Mouse (Mus musculus) kidney, postnatal 36 days (tissue): ENCODE measurements at regions not wholly inside any gene's neighbourhood (a gene's known extent, or its start where the extent isn't known, plus 50 kb on each side); places are given as distances from the start of the nearest gene placed in this dataset.
A peak's percentile ranks its signal among the peaks of the same experiment; 100 is the strongest.

Source experiments
- DNase-seq, 2 experiments: peaks; one replicate each; pipeline ENCODE4 v3.0.0; 2021 to 2022; ENCODE audit warnings: mixed read lengths in 2 of 2

DNA sequence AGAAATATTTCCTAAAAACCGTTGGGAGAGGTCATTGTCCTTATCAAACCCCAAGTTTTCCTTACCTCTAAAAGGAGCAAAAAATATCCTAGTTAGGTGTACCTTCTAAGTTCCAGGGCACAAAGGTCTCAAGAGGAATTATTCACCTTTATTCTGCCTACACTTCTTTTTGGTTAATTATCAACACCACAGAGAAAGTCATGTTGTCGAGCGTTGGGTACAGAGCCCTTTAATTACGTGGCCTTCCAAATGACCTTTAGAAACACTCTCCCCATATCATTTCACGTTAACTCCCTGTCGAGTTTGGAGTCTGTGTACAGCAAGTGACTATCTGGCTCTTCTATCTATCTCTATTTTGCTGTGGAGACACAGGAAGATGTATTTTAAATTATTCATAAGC is 90.7 kb upstream of the Gm765 start:
- peak in 1 of 2 experiments; percentile 16 for DNase-seq

DNA sequence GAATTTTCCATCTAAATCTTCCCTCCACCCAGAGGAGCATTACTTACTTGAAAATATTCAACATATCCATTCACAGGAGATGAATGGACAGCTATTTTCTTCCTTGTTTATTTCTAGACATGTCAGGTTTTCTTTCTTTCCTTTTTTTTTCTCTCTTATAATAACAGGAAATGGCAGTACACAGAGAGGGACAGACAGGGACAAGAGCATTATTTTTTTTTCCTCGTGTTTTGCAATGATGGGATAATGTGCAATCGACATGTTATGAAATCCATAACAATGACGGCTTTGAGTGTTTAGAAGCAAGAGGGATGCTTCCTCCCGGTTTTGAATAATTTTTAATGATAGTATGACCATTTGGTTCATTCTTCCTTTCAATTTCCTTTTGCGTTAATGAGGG is 86.6 kb upstream of the Gm765 start:
- no peak for DNase-seq

DNA sequence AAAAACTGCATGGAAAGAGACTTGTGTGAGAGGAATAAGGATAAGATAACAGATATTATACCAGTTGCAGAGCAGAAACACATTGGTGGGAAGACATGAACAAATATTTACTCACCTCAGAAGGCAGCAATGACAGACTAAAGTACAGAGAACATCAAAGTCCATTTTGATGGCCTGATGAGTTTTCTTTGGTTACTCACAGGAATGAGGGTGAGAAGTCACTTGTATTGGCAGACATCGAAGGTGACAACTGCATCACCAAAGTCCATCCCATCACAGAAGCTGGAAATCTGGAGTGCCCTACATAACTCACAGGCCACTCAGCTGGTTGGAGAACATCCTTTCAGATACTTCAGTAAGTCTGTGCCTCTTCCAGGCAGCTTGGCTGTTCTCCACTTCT is 60.1 kb upstream of the Gm765 start:
- no peak for DNase-seq

DNA sequence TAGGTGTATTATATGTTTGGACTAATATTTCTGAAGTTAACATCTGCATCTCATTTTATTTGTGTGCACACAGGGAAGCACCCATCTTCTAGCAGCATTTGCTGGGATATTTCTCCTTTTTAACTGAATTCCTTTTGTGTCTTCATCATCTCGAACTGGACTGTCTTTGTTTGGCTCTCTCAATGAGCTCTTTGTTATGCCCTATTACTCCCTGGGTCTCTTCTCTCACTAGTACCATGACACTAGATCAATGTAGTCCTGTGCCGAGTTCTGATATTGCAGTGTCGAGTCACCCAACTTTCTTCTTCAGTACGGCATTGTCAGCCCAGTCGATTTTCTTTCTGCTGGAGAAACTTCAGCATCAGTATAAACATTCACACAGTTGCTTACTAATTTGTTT is 52.0 kb upstream of the Gm765 start:
- DNase-seq = no peak
